Mouse (Mus musculus) hindbrain, embryonic 11.5 days (tissue): ENCODE results near the gene Acvr1. TPM values are rescaled to one million over a fixed set of nuclear protein-coding genes. Genes with fewer than 3 reads are reported as not detected.
A peak's percentile ranks its signal among the peaks of the same experiment; 100 is the strongest.

Experiments used
- ATAC-seq: fragments of 200-750 bp; cut with Nextera tagmentation; 2 replicates; pipeline ENCODE4 v1.8.0; 2017; ENCODE audit warnings: mild to moderate bottlenecking, moderate TSS enrichment, moderate library complexity; ENCODE audit not compliant: low FRiP score
- DNase-seq: peaks from one replicate; pipeline ENCODE4 v3.0.0-alpha.2; 2015; ENCODE audit warnings: low spot score
- H3K27ac ChIP-seq: fragments of 300-500 bp; sonication (generic); 2 replicates; pipeline ENCODE4 v1.5.1; 2014; ENCODE audit warnings: mild to moderate bottlenecking, low read depth, low read length
- H3K27me3 ChIP-seq: fragments of 300-500 bp; sonication (generic); 2 replicates; pipeline ENCODE4 v1.6.1; 2014; ENCODE audit warnings: mild to moderate bottlenecking, low read length, moderate library complexity, mixed read lengths; ENCODE audit not compliant: control insufficient read depth, insufficient read depth
- H3K36me3 ChIP-seq: fragments of 300-500 bp; sonication (generic); 2 replicates; pipeline ENCODE4 v1.6.1; 2014; ENCODE audit warnings: mild to moderate bottlenecking, low read length, moderate library complexity, mixed read lengths; ENCODE audit not compliant: control insufficient read depth, insufficient read depth
- H3K4me1 ChIP-seq: fragments of 300-500 bp; sonication (generic); replicated peaks from 2 replicates; pipeline ENCODE4 v1.6.1; 2014; ENCODE audit warnings: low read length, mixed read lengths; ENCODE audit not compliant: control insufficient read depth, insufficient read depth
- H3K4me2 ChIP-seq: fragments of 300-500 bp; sonication (generic); replicated peaks from 2 replicates; pipeline ENCODE4 v1.6.1; 2014; ENCODE audit warnings: mild to moderate bottlenecking, low read depth, low read length
- H3K4me3 ChIP-seq: fragments of 300-500 bp; sonication (generic); 2 replicates; pipeline ENCODE4 v1.5.1; 2014; ENCODE audit warnings: low read depth, low read length
- H3K9ac ChIP-seq: fragments of 300-500 bp; sonication (generic); 2 replicates; pipeline ENCODE4 v1.6.1; 2014; ENCODE audit warnings: low read depth, low read length
- H3K9me3 ChIP-seq: fragments of 300-500 bp; sonication (generic); 2 replicates; pipeline ENCODE4 v1.6.1; 2016; ENCODE audit warnings: low read length; ENCODE audit not compliant: control insufficient read depth
- WGBS: fragments of 180-500 bp; shearing (Covaris S2); extraction: QIAGEN DNeasy Blood & Tissue Kit; methylation state at CpG from one replicate; pipeline ENCODE4 v1.1.7; 2014; 5-methylcytosine and 5-hydroxymethylcytosine counted together
- polyA plus RNA-seq: library from polyadenylated mRNA; unstranded; fragments of >200 nt; fragmentation: Nextera tagmentation; extraction: Ambion mirVana; gene quantifications from 2 replicates; pipeline ENCODE4 v1.2.1, GENCODE M21; 2014

The Acvr1 gene
- polyA plus RNA-seq, 1 experiment from 2014 or later, result 6.0 TPM

DNA sequence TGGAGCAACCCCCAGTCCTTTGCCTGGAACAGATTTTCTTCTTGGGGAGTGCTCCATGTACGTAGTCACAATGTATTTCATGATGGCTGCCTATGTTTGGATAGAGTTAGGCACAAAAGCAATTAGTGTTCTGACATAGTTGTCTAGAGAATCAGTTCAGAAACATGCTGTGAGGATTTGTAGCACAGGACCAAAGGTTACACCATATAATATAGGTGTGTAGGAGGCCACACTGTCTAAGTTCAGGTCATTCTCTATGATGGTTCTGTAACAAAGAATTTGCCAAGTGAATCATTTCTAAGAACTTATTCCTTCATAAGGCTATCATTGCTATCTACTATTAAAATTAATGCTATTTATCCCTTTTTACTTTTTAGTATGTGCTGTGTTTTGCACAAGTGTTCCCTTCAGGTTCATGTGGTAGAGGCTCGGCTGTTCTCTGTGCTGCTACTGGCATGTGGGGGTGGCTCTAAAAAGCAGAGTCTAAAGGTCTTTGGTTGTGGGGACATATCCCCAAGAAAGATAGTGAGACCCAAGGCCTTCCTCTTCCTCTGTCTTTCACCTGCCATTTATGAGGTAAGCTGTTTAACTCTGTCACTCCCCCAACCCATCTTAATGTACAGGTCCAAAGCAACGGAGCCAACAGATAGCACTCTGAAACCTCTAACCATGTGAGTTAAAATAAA lies 205.5 kb downstream of the Acvr1 start:
- DNase-seq (no peak), ATAC-seq (no peak)
- Histone ChIP-seq H3K27ac (no peak overlapping the region), H3K4me3 (no peak overlapping the region), H3K36me3 (no peaks in the 10 kb centered on the region), H3K4me2 (no peak overlapping the region), H3K9me3 (no peaks in the 10 kb centered on the region), H3K27me3 (peaks cover 10% of the 10 kb centered on the region), H3K4me1 (no peaks in the 10 kb centered on the region), H3K9ac (no peak overlapping the region)
- 90% methylated on average over 3 of the region's 3 CpGs for WGBS

- H3K27me3 ChIP-seq, result peaks cover 10% of the 10 kb centered on the region
- H3K36me3 ChIP-seq, result no peaks in the 10 kb centered on the region
- no peak overlapping the region for H3K9ac ChIP-seq
- no peaks in the 10 kb centered on the region for H3K4me1 ChIP-seq
- peak overlapping the region; percentile 100 for H3K4me2 ChIP-seq
- peak overlapping the region; percentile 54 for H3K4me3 ChIP-seq
- no peak overlapping the region for H3K27ac ChIP-seq
- no peak for DNase-seq
- 28% methylated on average over 3 of the region's 3 CpGs for WGBS
- peak; percentile 46 for ATAC-seq
- H3K9me3 ChIP-seq, result no peaks in the 10 kb centered on the region
Observed at GRCm38 (mm10) chr2:58358132-58358460, 208.9 kb downstream of the Acvr1 start.

DNA sequence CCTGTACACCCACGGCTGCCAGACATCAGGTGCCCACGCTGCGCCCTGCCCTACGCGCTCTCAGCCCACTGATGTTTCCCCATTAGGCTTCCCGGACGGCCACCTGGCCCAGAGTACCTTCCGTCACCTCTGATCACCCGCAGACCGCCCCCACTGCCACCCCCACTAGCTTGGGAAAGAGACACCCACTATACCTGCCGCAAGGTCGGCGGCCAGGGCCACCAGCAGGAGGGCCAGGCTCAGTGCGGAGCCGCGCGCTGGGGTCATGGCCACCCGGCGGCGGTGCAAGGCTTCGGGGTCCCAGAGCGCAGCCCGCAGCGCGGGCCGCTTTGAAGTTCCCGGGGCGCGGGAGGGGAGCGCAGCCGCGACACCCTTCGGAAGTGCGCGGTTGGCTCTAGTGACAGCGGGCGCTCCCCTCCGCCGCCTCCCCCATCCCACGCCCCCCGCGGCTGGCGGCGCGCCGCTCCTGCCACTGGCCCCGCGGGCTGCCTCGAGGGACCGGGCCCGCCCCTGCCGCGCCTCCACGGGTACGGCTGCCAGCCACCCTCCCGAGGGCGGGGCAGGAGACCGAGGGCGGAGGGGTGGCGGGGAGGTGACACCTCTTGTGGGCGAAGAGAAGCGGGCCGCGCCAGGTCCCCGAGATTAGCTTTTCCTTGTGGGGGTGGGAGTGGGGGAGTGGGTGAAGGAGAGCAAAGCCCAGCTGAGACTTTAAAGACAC lies 209.4 kb downstream of the Acvr1 start, which contains the start of gene Acvr1c:
Acvr1c (minus strand) TSS at position 482 of the 718 bp plus-strand sequence.
- WGBS, result under 1% methylated on average over 55 of the region's 65 CpGs
- ATAC-seq (peak; percentile 85), DNase-seq (peak; percentile 44)
- Histone ChIP-seq H3K9me3 (no peaks in the 10 kb centered on the region), H3K4me1 (no peaks in the 10 kb centered on the region), H3K4me3 (peak within 1 kb of the TSS; percentile 54), H3K36me3 (no peaks in the 10 kb centered on the region), H3K4me2 (peak within 1 kb of the TSS; percentile 100), H3K9ac (peak within 1 kb of the TSS; percentile 34; the same call in 1 of the 2 replicates), H3K27me3 (peaks cover 10% of the 10 kb centered on the region), H3K27ac (no peak within 1 kb of the TSS)

GRCm38 (mm10) chr2:58357068-58357413 lies 209.9 kb downstream of the Acvr1 start:
- Histone ChIP-seq H3K9ac (no peak overlapping the region), H3K36me3 (no peaks in the 10 kb centered on the region), H3K27ac (no peak overlapping the region), H3K4me2 (peak overlapping the region; percentile 100), H3K4me1 (no peaks in the 10 kb centered on the region), H3K4me3 (peak overlapping the region; percentile 54), H3K27me3 (peaks cover 10% of the 10 kb centered on the region), H3K9me3 (no peaks in the 10 kb centered on the region)
- DNase-seq, result peak; percentile 31
- ATAC-seq, result peak; percentile 56
- 3% methylated on average over 7 of the region's 7 CpGs for WGBS

- no peaks in the 10 kb centered on the region for H3K36me3 ChIP-seq
- H3K27ac ChIP-seq, result no peak overlapping the region
- H3K4me1 ChIP-seq, result no peaks in the 10 kb centered on the region
- H3K4me2 ChIP-seq, result no peak overlapping the region
- WGBS, result 86% methylated on average over 3 of the region's 3 CpGs
- no peak overlapping the region for H3K9ac ChIP-seq
- H3K9me3 ChIP-seq, result no peaks in the 10 kb centered on the region
- ATAC-seq (no peak), DNase-seq (no peak)
- no peak overlapping the region for H3K4me3 ChIP-seq
- H3K27me3 ChIP-seq, result peaks cover 10% of the 10 kb centered on the region
Observed at GRCm38 (mm10) chr2:58354389-58354788, 212.6 kb downstream of the Acvr1 start.

DNA sequence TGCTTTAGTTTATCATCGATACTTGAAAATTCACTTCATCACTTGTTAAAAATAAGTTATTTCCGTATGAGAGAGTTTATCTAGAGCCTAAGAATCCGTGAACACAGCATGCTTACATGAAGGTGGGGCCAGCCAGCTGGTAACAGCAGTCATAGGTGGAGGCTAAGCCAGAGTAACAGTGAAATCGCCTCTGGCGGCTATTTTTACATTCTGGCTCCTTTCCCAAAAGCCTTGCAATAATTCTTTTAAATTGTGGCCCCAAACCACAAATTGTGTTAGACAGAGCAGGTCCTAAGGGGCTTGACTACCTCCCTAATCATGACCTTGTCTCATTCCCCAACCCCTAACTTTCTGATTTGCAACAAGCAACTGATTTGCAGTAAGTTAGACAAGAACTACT lies 214.1 kb downstream of the Acvr1 start:
- 78% methylated on average over 5 of the region's 5 CpGs for WGBS
- Histone ChIP-seq H3K4me2 (no peak overlapping the region), H3K4me3 (no peak overlapping the region), H3K4me1 (no peaks in the 10 kb centered on the region), H3K36me3 (no peaks in the 10 kb centered on the region), H3K9me3 (no peaks in the 10 kb centered on the region), H3K27me3 (peaks cover 10% of the 10 kb centered on the region), H3K27ac (no peak overlapping the region), H3K9ac (no peak overlapping the region)
- ATAC-seq (no peak), DNase-seq (no peak)

- Histone ChIP-seq H3K27ac (no peak overlapping the region), H3K4me3 (no peak overlapping the region), H3K9me3 (no peaks in the 10 kb centered on the region), H3K4me1 (no peaks in the 10 kb centered on the region), H3K36me3 (no peaks in the 10 kb centered on the region), H3K4me2 (no peak overlapping the region), H3K9ac (no peak overlapping the region), H3K27me3 (no peaks in the 10 kb centered on the region; the same call in 1 of the 2 replicates)
- WGBS, result 90% methylated on average over 2 of the region's 2 CpGs
- DNase-seq (no peak), ATAC-seq (no peak)
Observed at GRCm38 (mm10) chr2:58350657-58351056, 216.3 kb downstream of the Acvr1 start.
